Comparison of ENCODE assay signal across 31 mouse cellular contexts in genomic region chr1:107098417-107098816, GRCm38 (mm10). TPM values are rescaled to one million over a fixed set of nuclear protein-coding genes. Genes with fewer than 3 reads are reported as not detected.
DNase-seq lines count a peak whose midpoint lies in the region; ATAC-seq and TF ChIP-seq lines count a peak whose summit lies in the region.
"Had no signal": no experiment of that assay in that cellular context is flagged by ENCODE, and none has a peak within 500 bp of the region (broad histone marks: within the 10 kb centered on the region; RNA-seq: fewer than 3 reads in every experiment).

No protein-coding gene starts in this region.

- no peaks in the 10 kb centered on the region for H3K4me1 ChIP-seq in megakaryocyte, embryonic 14.5 days
- peaks cover 0 to 3% of the 10 kb centered on the region in 2 experiments; a peak in 1 of 4 replicates for H3K4me1 ChIP-seq in CH12.LX (ENCODE audit: control insufficient read depth in 1 of 2, insufficient read depth in 2 of 2)
- H3K4me1 ChIP-seq in forebrain, embryonic 11.5 days (replicated peaks; ENCODE audit: control insufficient read depth, insufficient read depth, low read length) = no peaks in the 10 kb centered on the region
- H3K4me1 ChIP-seq: embryonic facial prominence, embryonic 13.5 days; embryonic facial prominence, embryonic 15.5 days; forebrain, embryonic 10.5 days; forebrain, embryonic 13.5 days; forebrain, embryonic 15.5 days had no signal

- no peaks in the 10 kb centered on the region for H3K36me3 ChIP-seq in megakaryocyte, embryonic 14.5 days (replicated peaks; ENCODE audit: low read length)
- H3K36me3 ChIP-seq in CH12.LX (replicated peaks in 1 of 2; ENCODE audit: control insufficient read depth in 1 of 2, insufficient read depth in 1 of 2, low read length in 1 of 2) = no peaks in the 10 kb centered on the region
- no peaks in the 10 kb centered on the region for H3K36me3 ChIP-seq in forebrain, embryonic 11.5 days (ENCODE audit: control insufficient read depth, insufficient read depth, low read length)
- H3K36me3 ChIP-seq: embryonic facial prominence, embryonic 13.5 days; embryonic facial prominence, embryonic 15.5 days; forebrain, embryonic 10.5 days; forebrain, embryonic 15.5 days had no signal

- no peak for TF ChIP-seq EP300 in CH12.LX (IDR thresholded peaks at IDR 0.05; ENCODE audit: low read length)

- 0 out of 2 replicates have a peak overlapping the region, but pooled peaks have one; percentile 15 for H3K4me2 ChIP-seq in CH12.LX (ENCODE audit: insufficient read depth, low read depth, poor library complexity, severe bottlenecking)
- no peak overlapping the region for H3K4me2 ChIP-seq in forebrain, embryonic 11.5 days (ENCODE audit: low read depth, low read length, severe bottlenecking)
- H3K4me2 ChIP-seq: embryonic facial prominence, embryonic 13.5 days; embryonic facial prominence, embryonic 15.5 days; forebrain, embryonic 13.5 days; forebrain, embryonic 15.5 days had no signal

- dilution Hi-C loops in CH12.LX (cut with MboI; ENCODE audit: extremely low pct_ligation_motif_present, extremely low pct_unique_long_range_greater_than_20kb, low sequenced_read_pairs) = no loop called here

- intact Hi-C loops in left cerebral cortex, postnatal 25 days (cut with DNase I) = no loop called here

- H3K9ac ChIP-seq in CH12.LX (ENCODE audit: insufficient read depth, low read depth) = no peak overlapping the region
- H3K9ac ChIP-seq in forebrain, embryonic 11.5 days (ENCODE audit: low read length) = no peak overlapping the region
- H3K9ac ChIP-seq: embryonic facial prominence, embryonic 13.5 days; embryonic facial prominence, embryonic 15.5 days; forebrain, embryonic 13.5 days; forebrain, embryonic 15.5 days; forebrain, postnatal 0 days had no signal

- no peak for ATAC-seq in megakaryocyte, adult 5-6 weeks (ENCODE audit: poor library complexity, severe bottlenecking)
- no peak for ATAC-seq in forebrain, embryonic 11.5 days (replicated peaks; ENCODE audit: low FRiP score)
- ATAC-seq: forebrain, embryonic 13.5 days; forebrain, embryonic 15.5 days; forebrain, postnatal 0 days had no signal

- no peak for TF ChIP-seq RAD21 in CH12.LX (IDR thresholded peaks at IDR 0.05; ENCODE audit: low read depth, low read length)

- TF ChIP-seq CTCF in CH12.LX (conservative IDR thresholded peaks at IDR 0.05 in 1 of 2, IDR thresholded peaks at IDR 0.05 in 1 of 2; ENCODE audit: low read depth in 2 of 2, low read length in 2 of 2) = no peak

- H3K27me3 ChIP-seq in megakaryocyte, embryonic 14.5 days (replicated peaks) = no peaks in the 10 kb centered on the region
- H3K27me3 ChIP-seq in CH12.LX (replicated peaks) = peaks cover 9% of the 10 kb centered on the region
- H3K27me3 ChIP-seq in forebrain, embryonic 11.5 days (ENCODE audit: control insufficient read depth, insufficient read depth, low read length) = no peaks in the 10 kb centered on the region
- H3K27me3 ChIP-seq: embryonic facial prominence, embryonic 13.5 days; embryonic facial prominence, embryonic 15.5 days; forebrain, embryonic 13.5 days; forebrain, embryonic 15.5 days had no signal

- H3K9me3 ChIP-seq in megakaryocyte, embryonic 14.5 days = no peaks in the 10 kb centered on the region
- no peaks in the 10 kb centered on the region for H3K9me3 ChIP-seq in CH12.LX (replicated peaks; ENCODE audit: low read length)
- H3K9me3 ChIP-seq in forebrain, embryonic 11.5 days (ENCODE audit: control insufficient read depth, low read length) = no peaks in the 10 kb centered on the region
- H3K9me3 ChIP-seq: embryonic facial prominence, embryonic 13.5 days; embryonic facial prominence, embryonic 15.5 days; forebrain, embryonic 10.5 days; forebrain, embryonic 13.5 days; forebrain, embryonic 15.5 days had no signal

- in situ Hi-C loops in CH12.LX (cut with MboI; ENCODE audit: low pct_ligation_motif_present, low pct_unique_long_range_greater_than_20kb, low sequenced_read_pairs) = no loop called here

- 90% methylated on average over 2 of the region's 2 CpGs for WGBS in forebrain, embryonic 11.5 days

- H3K27ac ChIP-seq in CH12.LX (ENCODE audit: insufficient read depth, low read depth) = no peak overlapping the region
- no peak overlapping the region for H3K27ac ChIP-seq in forebrain, embryonic 11.5 days (ENCODE audit: low read depth, low read length)
- H3K27ac ChIP-seq: embryonic facial prominence, embryonic 13.5 days; embryonic facial prominence, embryonic 15.5 days; forebrain, embryonic 10.5 days; forebrain, embryonic 13.5 days; forebrain, embryonic 15.5 days had no signal

- peak overlapping the region; percentile 21 for H3K4me3 ChIP-seq in megakaryocyte, embryonic 14.5 days (replicated peaks)
- no peak overlapping the region for H3K4me3 ChIP-seq in CH12.LX (replicated peaks in 1 of 3; ENCODE audit: low read depth in 2 of 3, low read length in 2 of 3, poor library complexity in 1 of 3)
- no peak overlapping the region for H3K4me3 ChIP-seq in forebrain, embryonic 11.5 days (ENCODE audit: low read depth, low read length)
- H3K4me3 ChIP-seq: embryonic facial prominence, embryonic 13.5 days; embryonic facial prominence, embryonic 15.5 days; erythroblast, embryonic 14.5 days; forebrain, embryonic 10.5 days; forebrain, embryonic 13.5 days; forebrain, embryonic 15.5 days had no signal

- DNase-seq in CH12.LX (ENCODE audit: extremely low read depth) (no peak), ES-CJ7 (ENCODE audit: low read depth, low spot score) (peak; percentile 46), ZHBTc4 (ENCODE audit: low read depth, low spot score) (peak; percentile 36)
- no peak for DNase-seq in left cerebral cortex, postnatal 25 days (ENCODE audit: low spot score in 2 of 2)
- DNase-seq in forebrain, embryonic 11.5 days (ENCODE audit: low spot score) = no peak
- DNase-seq: adrenal gland, adult 2 months; adrenal gland, postnatal 10 days; adrenal gland, postnatal 25 days; cerebellum, adult 11 months; cerebellum, adult 18-20 months; cerebellum, adult 8-10 months; cerebellum, adult 9-11 months; cerebellum, postnatal 14 days; cerebellum, postnatal 36 days; embryo, embryonic 11 days; forebrain, postnatal 0 days had no signal

- H3K79me2 ChIP-seq in CH12.LX (replicated peaks; ENCODE audit: control insufficient read depth, extremely low read depth, insufficient read depth, poor library complexity, severe bottlenecking) = no peaks in the 10 kb centered on the region

- no peak for TF ChIP-seq POLR2A in CH12.LX (IDR thresholded peaks at IDR 0.05; ENCODE audit: low read depth, low read length)

TF ChIP-seq in CH12.LX, 34 proteins besides CTCF, POLR2A, EP300 and RAD21:
- TF ChIP-seq ETS1 (conservative IDR thresholded peaks at IDR 0.05; ENCODE audit: low read depth, low read length) (no peak), SMC3 (IDR thresholded peaks at IDR 0.05; ENCODE audit: low read depth, low read length) (no peak), BHLHE40 (IDR thresholded peaks at IDR 0.05; ENCODE audit: low read depth, low read length) (no peak), ZNF384 (IDR thresholded peaks at IDR 0.05; ENCODE audit: low read depth, low read length) (no peak), USF1 (IDR thresholded peaks at IDR 0.05; ENCODE audit: low read depth, low read length) (no peak), CHD2 (IDR thresholded peaks at IDR 0.05; ENCODE audit: low read length) (no peak), UBTF (IDR thresholded peaks at IDR 0.05; ENCODE audit: low read depth, low read length) (no peak), MAFK (IDR thresholded peaks at IDR 0.05; ENCODE audit: insufficient replicate concordance, low read length) (no peak), ZKSCAN1 (IDR thresholded peaks at IDR 0.05; ENCODE audit: borderline replicate concordance, low read depth, low read length) (no peak), KAT2A (IDR thresholded peaks at IDR 0.05; ENCODE audit: insufficient replicate concordance, low read length) (no peak), MEF2A (IDR thresholded peaks at IDR 0.05; ENCODE audit: borderline replicate concordance, low read depth, low read length) (no peak), USF2 (conservative IDR thresholded peaks at IDR 0.05; ENCODE audit: low read depth, low read length) (no peak), JUND (conservative IDR thresholded peaks at IDR 0.05; ENCODE audit: low read depth, low read length) (no peak), NRF1 (IDR thresholded peaks at IDR 0.05; ENCODE audit: low read depth, low read length) (no peak), MAX (IDR thresholded peaks at IDR 0.05; ENCODE audit: low read length) (no peak)

RNA-seq across cellular contexts. Expression of gene Serpinb3d, which starts 15.1 kb away (rescaled TPM):
- polyA plus RNA-seq in megakaryocyte, embryonic 14.5 days (2012; ENCODE audit: insufficient read depth, low replicate concordance) = not detected in 2 replicates
- total RNA-seq in megakaryocyte, adult 5-6 weeks (2015) = not detected in 2 replicates
- total RNA-seq in megakaryocyte, adult 5-6 weeks (2017) = not detected in 2 replicates
- total RNA-seq in CH12.LX (2012; rRNA removed) (not detected in 2 replicates), CH12.LX (2014; rRNA removed) (not detected in 2 replicates)
- polyA plus RNA-seq in CH12.LX (2012; ENCODE audit: insufficient read length, low read depth) = not detected in 2 replicates
- not detected for total RNA-seq in left cerebral cortex, postnatal 25 days (2021)
- polyA plus RNA-seq in forebrain, embryonic 11.5 days (2014; fragmentation: Nextera tagmentation; extraction: Ambion mirVana) = not detected in 2 replicates
- total RNA-seq: adrenal gland, adult 2 months; adrenal gland, postnatal 10 days; adrenal gland, postnatal 25 days; adrenal gland, postnatal 4 days; common myeloid progenitor, adult 5-6 weeks; ES-E14; forebrain, postnatal 0 days; MEL had no signal
- polyA plus RNA-seq: adrenal gland, adult 2 months; brain, embryonic 14.5 days; C2C12; embryonic facial prominence, embryonic 11.5 days; embryonic facial prominence, embryonic 13.5 days; embryonic facial prominence, embryonic 15.5 days; erythroblast, embryonic 14.5 days; forebrain, embryonic 10.5 days; forebrain, embryonic 13.5 days; forebrain, embryonic 15.5 days had no signal

RNA-seq across cellular contexts. Expression of gene Serpinb3a, which starts 46.3 kb away (rescaled TPM):
- polyA plus RNA-seq in megakaryocyte, embryonic 14.5 days (2012; ENCODE audit: insufficient read depth, low replicate concordance) = not detected in 2 replicates
- not detected in 2 replicates for total RNA-seq in megakaryocyte, adult 5-6 weeks (2015)
- not detected in 2 replicates for total RNA-seq in megakaryocyte, adult 5-6 weeks (2017)
- total RNA-seq in CH12.LX (2012; rRNA removed) (not detected in 2 replicates), CH12.LX (2014; rRNA removed) (not detected in 2 replicates)
- not detected in 2 replicates for polyA plus RNA-seq in CH12.LX (2012; ENCODE audit: insufficient read length, low read depth)
- not detected for total RNA-seq in left cerebral cortex, postnatal 25 days (2021)
- not detected in 2 replicates for polyA plus RNA-seq in forebrain, embryonic 11.5 days (2014; fragmentation: Nextera tagmentation; extraction: Ambion mirVana)
- total RNA-seq: adrenal gland, adult 2 months; adrenal gland, postnatal 10 days; adrenal gland, postnatal 25 days; adrenal gland, postnatal 4 days; common myeloid progenitor, adult 5-6 weeks; ES-E14; forebrain, postnatal 0 days; MEL had no signal
- polyA plus RNA-seq: adrenal gland, adult 2 months; brain, embryonic 14.5 days; C2C12; embryonic facial prominence, embryonic 11.5 days; erythroblast, embryonic 14.5 days; forebrain, embryonic 10.5 days; forebrain, embryonic 13.5 days; forebrain, embryonic 15.5 days; forebrain, postnatal 0 days had no signal

Comparison
In these comparisons a context has a peak if more than half of its experiments do, and no peak if none do; other contexts are left out.
1. DNase-seq: peak in ES-CJ7 (single experiment) and ZHBTc4 (single experiment); none in CH12.LX (single experiment), left cerebral cortex, postnatal 25 days (0 of 2) and forebrain, embryonic 11.5 days (single experiment).